Mouse (Mus musculus) heart, adult 2 months (tissue): Measurements from ENCODE around the gene C1qa.

Experiments used
- CTCF ChIP-seq: fragments of 200-600 bp; IDR thresholded peaks from 2 replicates; pipeline ENCODE4 v1.8.1; 2022; ENCODE audit warnings: antibody characterized with exemption, mild to moderate bottlenecking, moderate library complexity
- POLR2A ChIP-seq: fragments of 200-500 bp; IDR thresholded peaks from 2 replicates; pipeline ENCODE4 v1.6.1; 2011; ENCODE audit warnings: mild to moderate bottlenecking, low read depth, low read length, control low read depth; ENCODE audit not compliant: insufficient read depth

DNA sequence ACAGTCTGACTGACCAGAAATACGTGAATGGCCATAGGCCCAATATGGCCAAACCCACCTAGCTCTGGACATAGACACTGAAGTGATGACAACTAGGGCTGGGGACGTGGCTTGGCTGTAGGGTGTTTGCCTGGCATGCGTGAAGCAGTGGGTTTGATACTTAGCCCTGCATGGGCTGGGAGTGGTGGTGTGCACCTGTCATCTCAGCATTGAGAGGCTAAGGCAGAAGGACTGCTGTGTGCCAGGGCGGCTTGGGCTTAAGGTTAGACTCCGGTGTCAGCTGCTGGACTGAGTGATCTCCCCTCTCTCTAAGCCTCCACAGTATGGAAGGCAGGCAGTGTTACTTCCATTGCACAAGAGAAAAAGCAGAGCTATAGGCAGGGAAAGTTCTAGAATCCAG, 39.3 kb upstream of the C1qa start:
- TF ChIP-seq CTCF = no peak
- TF ChIP-seq POLR2A = no peak
